Mouse (Mus musculus) adrenal gland, postnatal 0 days (tissue): ENCODE data around the gene Krt35. TPM values are rescaled to one million over a fixed set of nuclear protein-coding genes. Genes with fewer than 3 reads are reported as not detected.

Experiments
- polyA plus RNA-seq: library from polyadenylated mRNA; unstranded; fragments of >200 nt; fragmentation: Nextera tagmentation; extraction: Ambion mirVana; gene quantifications from 2 replicates; pipeline ENCODE4 v1.2.1, GENCODE M21; 2015

The Krt35 gene
- polyA plus RNA-seq, result not detected in 2 replicates

DNA sequence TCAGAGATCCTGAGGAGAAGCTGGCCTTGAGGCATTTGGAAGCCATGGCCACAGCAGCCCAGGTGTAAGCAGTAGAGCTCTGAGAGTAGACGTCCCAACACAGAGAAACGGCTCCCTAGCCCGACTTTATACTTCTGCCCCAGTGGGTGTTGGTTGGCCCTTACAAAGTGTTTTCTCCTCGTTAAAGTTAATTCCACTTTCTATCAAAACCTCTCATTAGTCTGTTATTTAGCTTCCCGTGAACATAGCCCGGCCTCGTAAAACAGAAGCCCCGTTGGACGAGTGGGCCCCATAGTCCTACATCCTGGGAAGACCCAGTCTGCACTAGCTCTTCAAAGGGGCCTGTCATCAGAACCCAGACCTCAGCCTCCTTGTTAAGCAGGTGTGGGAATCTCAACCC is at the start of gene Krt35:
Gene Krt35 (minus strand): TSS at position 101 of the 400 bp plus-strand sequence.

DNA sequence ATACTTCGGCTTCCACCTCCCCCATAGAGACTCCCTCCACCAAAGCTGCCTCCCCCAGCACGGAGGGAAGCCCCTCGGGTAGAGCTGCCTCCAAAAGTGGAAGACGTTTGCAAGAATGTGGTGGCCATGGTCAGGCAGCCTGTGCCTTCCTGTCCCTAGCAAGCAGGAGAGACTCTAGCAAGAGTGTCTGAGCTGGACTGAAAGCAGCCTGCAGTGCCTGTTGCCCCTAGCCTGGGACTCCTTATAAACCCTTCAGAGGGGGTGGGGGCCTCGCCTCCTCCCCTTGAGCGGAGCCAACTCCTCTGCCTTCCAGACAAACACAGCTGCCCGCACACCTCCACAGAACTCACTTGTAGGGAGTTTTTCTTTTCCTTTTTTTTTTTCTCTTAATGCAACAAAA is 39.7 kb upstream of the Krt35 start, which contains the start of gene Krt15:
Gene Krt15 (minus strand): TSS at position 198 of the 400 bp plus-strand sequence.

GRCm38 (mm10) chr11:100121466-100121865 is 25.4 kb upstream of the Krt35 start, which contains the start of gene Krt13:
Gene Krt13, minus strand, starts transcription at chr11:100121566.

GRCm38 (mm10) chr11:100105576-100106122 is 9.6 kb upstream of the Krt35 start, which contains the start of gene Krt36:
Gene Krt36, minus strand, starts transcription at chr11:100105626.

DNA sequence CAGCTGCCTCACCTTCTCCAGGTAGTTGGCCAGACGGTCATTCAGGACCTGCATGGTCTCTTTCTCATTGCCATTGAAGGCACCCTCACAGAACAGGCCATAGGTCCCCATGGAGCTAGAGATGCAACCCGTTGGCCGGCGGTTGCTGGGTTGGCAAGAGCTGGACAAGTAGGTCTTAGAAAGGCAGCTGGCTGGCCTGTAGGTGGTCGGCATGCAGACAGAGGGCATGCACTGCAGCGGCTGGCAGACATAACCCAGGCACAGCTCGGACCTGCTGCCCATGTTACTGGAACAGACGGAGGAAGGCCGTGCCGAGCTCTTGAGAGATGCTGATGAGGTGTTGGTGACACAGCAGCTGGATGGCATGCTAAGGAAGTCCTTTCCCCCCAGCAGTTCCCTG is 8.2 kb downstream of the Krt35 start, which contains the start of gene Krt32:
Gene Krt32 (minus strand): TSS at position 366 of the 400 bp plus-strand sequence.

GRCm38 (mm10) chr11:100050451-100050850 is 45.6 kb downstream of the Krt35 start, which contains the start of gene Krt31:
Gene Krt31, minus strand, starts transcription at chr11:100050551.

Other genes with a start within 250 kb of the Krt35 start
- gene Krtap4-16, start 244.6 kb downstream of the Krt35 start, polyA plus RNA-seq, result not detected in 2 replicates
- not detected in 2 replicates for gene Gm11568, start 238.3 kb downstream of the Krt35 start, polyA plus RNA-seq
- gene Gm11559, start 231.8 kb downstream of the Krt35 start, polyA plus RNA-seq, result not detected in 2 replicates
- gene Krtap9-1, start 222.9 kb downstream of the Krt35 start, polyA plus RNA-seq, result not detected in 2 replicates
- not detected in 2 replicates for gene Gm11567, start 217.1 kb downstream of the Krt35 start, polyA plus RNA-seq
- not detected in 2 replicates for gene Krtap31-1, start 188.3 kb downstream of the Krt35 start, polyA plus RNA-seq
- not detected in 2 replicates for gene Gm11565, start 181.5 kb downstream of the Krt35 start, polyA plus RNA-seq
- gene Krtap31-2, start 159.9 kb downstream of the Krt35 start, polyA plus RNA-seq, result not detected in 2 replicates
- gene Krtap9-5, start 147.8 kb downstream of the Krt35 start, polyA plus RNA-seq, result not detected in 2 replicates
- not detected in 2 replicates for gene Krtap29-1, start 117.2 kb downstream of the Krt35 start, polyA plus RNA-seq
- not detected in 2 replicates for gene Krtap16-1, start 109.6 kb downstream of the Krt35 start, polyA plus RNA-seq
- not detected in 2 replicates for gene Krtap17-1, start 102.2 kb downstream of the Krt35 start, polyA plus RNA-seq
- gene Krt33a, start 80.0 kb downstream of the Krt35 start, polyA plus RNA-seq, result not detected in 2 replicates
- not detected in 2 replicates for gene Krt33b, start 66.4 kb downstream of the Krt35 start, polyA plus RNA-seq
- not detected in 2 replicates for gene Krt34, start 54.7 kb downstream of the Krt35 start, polyA plus RNA-seq
- not detected in 2 replicates for gene Krt31, start 45.7 kb downstream of the Krt35 start, polyA plus RNA-seq
- gene Krt32, start 8.0 kb downstream of the Krt35 start, polyA plus RNA-seq, result not detected in 2 replicates
- 0.12 and 0.14 TPM in 2 replicates for gene Krt36, start 9.4 kb upstream of the Krt35 start, polyA plus RNA-seq
- 0.33 and 5.9 TPM in 2 replicates for gene Krt13, start 25.3 kb upstream of the Krt35 start, polyA plus RNA-seq
- 0.66 and 2.0 TPM in 2 replicates for gene Krt15, start 39.7 kb upstream of the Krt35 start, polyA plus RNA-seq
- gene Krt19, start 52.4 kb upstream of the Krt35 start, polyA plus RNA-seq, result 37.9 and 40.8 TPM in 2 replicates
- 0.08 TPM in 1 of 2 replicates, not detected in the other for gene Krt9, start 97.0 kb upstream of the Krt35 start, polyA plus RNA-seq
- gene Krt14, start 111.3 kb upstream of the Krt35 start, polyA plus RNA-seq, result 9.3 and 9.4 TPM in 2 replicates
- not detected in 2 replicates for gene Krt16, start 152.7 kb upstream of the Krt35 start, polyA plus RNA-seq
- gene Krt17, start 164.8 kb upstream of the Krt35 start, polyA plus RNA-seq, result 0.72 and 0.82 TPM in 2 replicates
- not detected in 2 replicates for gene Krt42, start 173.6 kb upstream of the Krt35 start, polyA plus RNA-seq
- gene Eif1, start 223.6 kb upstream of the Krt35 start, polyA plus RNA-seq, result 1,336 and 1,597 TPM in 2 replicates
- gene Gast, start 238.2 kb upstream of the Krt35 start, polyA plus RNA-seq, result 0.72 TPM in 1 of 2 replicates, not detected in the other